Mouse (Mus musculus) kidney, adult 2 months (tissue): Measurements from ENCODE around the gene Polq.

ENCODE experiments used
- CTCF ChIP-seq: fragments of 200-500 bp; conservative IDR thresholded peaks from 2 replicates; pipeline ENCODE4 v1.5.1; 2011; ENCODE audit warnings: low read depth, mild to moderate bottlenecking, control low read depth, low read length, moderate library complexity, mixed read lengths; ENCODE audit not compliant: insufficient read depth, insufficient read length
- POLR2A ChIP-seq: fragments of 200-500 bp; IDR thresholded peaks from one replicate; pipeline ENCODE4 v1.6.1; 2011; ENCODE audit warnings: low read depth, low read length, control low read depth

GRCm38 (mm10) chr16:37027581-37027980 lies 16.0 kb downstream of the Polq start:
- TF ChIP-seq CTCF, result no peak
- TF ChIP-seq POLR2A, result no peak
